Mouse (Mus musculus) heart, embryonic 13.5 days (tissue): ENCODE measurements around the gene Tshz2. TPM values are rescaled to one million over a fixed set of nuclear protein-coding genes. Genes with fewer than 3 reads are reported as not detected.

Experiments used
- ATAC-seq: fragments of 200-750 bp; cut with Nextera tagmentation; 2 replicates; pipeline ENCODE4 v1.8.0; 2017; ENCODE audit warnings: moderate TSS enrichment; ENCODE audit not compliant: insufficient number of reproducible peaks, low FRiP score, low TSS enrichment; ENCODE audit errors: extremely low read depth
- H3K27ac ChIP-seq: fragments of 300-500 bp; sonication (generic); replicated peaks from 2 replicates; pipeline ENCODE4 v1.5.1; 2015; ENCODE audit warnings: moderate library complexity, mild to moderate bottlenecking, inconsistent platforms
- H3K27me3 ChIP-seq: fragments of 300-500 bp; sonication (generic); replicated peaks from 2 replicates; pipeline ENCODE4 v1.6.1; 2015; ENCODE audit warnings: mild to moderate bottlenecking, inconsistent platforms
- H3K36me3 ChIP-seq: fragments of 300-500 bp; sonication (generic); 2 replicates; pipeline ENCODE4 v1.6.1; 2015; ENCODE audit warnings: mild to moderate bottlenecking, inconsistent platforms
- H3K4me1 ChIP-seq: fragments of 300-500 bp; sonication (generic); 2 replicates; pipeline ENCODE4 v1.6.1; 2015; ENCODE audit warnings: inconsistent platforms
- H3K4me2 ChIP-seq: fragments of 300-500 bp; sonication (generic); 2 replicates; pipeline ENCODE4 v1.6.1; 2015; ENCODE audit warnings: inconsistent platforms, mild to moderate bottlenecking, moderate library complexity
- H3K4me3 ChIP-seq: fragments of 300-500 bp; sonication (generic); 2 replicates; pipeline ENCODE4 v1.5.1; 2015; ENCODE audit warnings: moderate library complexity, mild to moderate bottlenecking, inconsistent platforms
- H3K9ac ChIP-seq: fragments of 300-500 bp; sonication (generic); 2 replicates; pipeline ENCODE4 v1.6.1; 2015; ENCODE audit warnings: inconsistent platforms, mild to moderate bottlenecking, moderate library complexity
- H3K9me3 ChIP-seq: fragments of 300-500 bp; sonication (generic); 2 replicates; pipeline ENCODE4 v1.6.1; 2016; ENCODE audit warnings: inconsistent platforms
- WGBS: fragments of 180-500 bp; shearing (Covaris S2); methylation state at CpG from one replicate; pipeline ENCODE4 v1.1.7; 2015; ENCODE audit warnings: mixed read lengths; 5-methylcytosine and 5-hydroxymethylcytosine counted together
- polyA plus RNA-seq: library from polyadenylated mRNA; unstranded; fragments of >200 nt; fragmentation: Nextera tagmentation; extraction: Ambion mirVana; gene quantifications from 2 replicates; pipeline ENCODE4 v1.2.1, GENCODE M21; 2015

Tshz2 gene
- polyA plus RNA-seq, 1 experiment from 2014 or later, result 4.1 TPM

DNA sequence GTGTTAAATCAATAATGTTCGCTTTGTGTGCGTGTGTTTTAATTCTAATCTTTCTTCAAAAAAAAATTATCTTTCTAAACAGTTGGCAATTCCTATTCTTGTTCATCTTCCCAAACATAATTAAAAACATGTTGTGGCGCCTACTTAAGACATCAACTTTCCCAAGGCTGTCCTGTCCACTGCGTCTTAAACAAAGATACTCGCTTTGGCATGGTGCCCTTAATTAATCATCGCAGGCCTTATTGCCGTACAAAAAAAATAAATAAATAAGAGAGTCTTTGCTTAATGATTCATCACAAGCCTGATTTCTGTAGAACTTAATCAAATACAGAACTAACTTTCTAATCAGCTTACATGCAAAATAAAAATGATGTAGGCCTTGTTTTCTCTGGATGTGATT lies 385.1 kb downstream of the Tshz2 start:
- WGBS, result 81% methylated on average over 7 of the region's 7 CpGs
- Histone ChIP-seq H3K9me3 (no peaks in the 10 kb centered on the region), H3K4me3 (no peak overlapping the region), H3K4me2 (no peak overlapping the region), H3K9ac (no peak overlapping the region), H3K36me3 (no peaks in the 10 kb centered on the region), H3K27ac (no peak overlapping the region), H3K4me1 (no peaks in the 10 kb centered on the region), H3K27me3 (no peaks in the 10 kb centered on the region)
- no peak for ATAC-seq

- no peaks in the 10 kb centered on the region for H3K36me3 ChIP-seq
- ATAC-seq, result no peak
- H3K4me3 ChIP-seq, result no peak overlapping the region
- no peak overlapping the region for H3K9ac ChIP-seq
- no peak overlapping the region for H3K4me2 ChIP-seq
- peaks cover 4% of the 10 kb centered on the region for H3K9me3 ChIP-seq
- no peaks in the 10 kb centered on the region for H3K27me3 ChIP-seq
- no peak overlapping the region for H3K27ac ChIP-seq
- H3K4me1 ChIP-seq, result no peaks in the 10 kb centered on the region
- 75% methylated on average over 5 of the region's 5 CpGs for WGBS
Measured at GRCm38 (mm10) chr2:170022953-170023352, 390.1 kb downstream of the Tshz2 start.

- no peak for ATAC-seq
- no peak overlapping the region for H3K4me2 ChIP-seq
- no peaks in the 10 kb centered on the region for H3K27me3 ChIP-seq
- peaks cover 7% of the 10 kb centered on the region for H3K9me3 ChIP-seq
- no peaks in the 10 kb centered on the region for H3K4me1 ChIP-seq
- H3K36me3 ChIP-seq, result no peaks in the 10 kb centered on the region
- no peak overlapping the region for H3K9ac ChIP-seq
- 80% methylated on average over 9 of the region's 9 CpGs for WGBS
- H3K27ac ChIP-seq, result no peak overlapping the region
- H3K4me3 ChIP-seq, result no peak overlapping the region
Measured at GRCm38 (mm10) chr2:170023741-170024140, 390.9 kb downstream of the Tshz2 start.

- Histone ChIP-seq H3K27me3 (no peaks in the 10 kb centered on the region), H3K4me3 (no peak overlapping the region), H3K9me3 (peaks cover 7% of the 10 kb centered on the region), H3K4me2 (no peak overlapping the region), H3K36me3 (no peaks in the 10 kb centered on the region), H3K9ac (no peak overlapping the region), H3K4me1 (no peaks in the 10 kb centered on the region), H3K27ac (no peak overlapping the region)
- 77% methylated on average over 8 of the region's 8 CpGs for WGBS
- ATAC-seq, result no peak
Measured at GRCm38 (mm10) chr2:170024939-170025338, 392.1 kb downstream of the Tshz2 start.

- Histone ChIP-seq H3K4me1 (no peaks in the 10 kb centered on the region), H3K9me3 (peaks cover 7% of the 10 kb centered on the region), H3K4me3 (no peak overlapping the region), H3K4me2 (no peak overlapping the region), H3K36me3 (no peaks in the 10 kb centered on the region), H3K27me3 (no peaks in the 10 kb centered on the region), H3K27ac (no peak overlapping the region), H3K9ac (no peak overlapping the region)
- 83% methylated on average over 6 of the region's 6 CpGs for WGBS
- ATAC-seq, result no peak
Measured at GRCm38 (mm10) chr2:170025896-170026295, 393.1 kb downstream of the Tshz2 start.

- WGBS, result 79% methylated on average over 7 of the region's 7 CpGs
- H3K36me3 ChIP-seq, result no peaks in the 10 kb centered on the region
- H3K27ac ChIP-seq, result no peak overlapping the region
- peaks cover 7% of the 10 kb centered on the region for H3K9me3 ChIP-seq
- ATAC-seq, result no peak
- no peaks in the 10 kb centered on the region for H3K4me1 ChIP-seq
- H3K4me3 ChIP-seq, result no peak overlapping the region
- H3K9ac ChIP-seq, result no peak overlapping the region
- H3K4me2 ChIP-seq, result no peak overlapping the region
- no peaks in the 10 kb centered on the region for H3K27me3 ChIP-seq
Measured at GRCm38 (mm10) chr2:170027837-170028236, 395.0 kb downstream of the Tshz2 start.

DNA sequence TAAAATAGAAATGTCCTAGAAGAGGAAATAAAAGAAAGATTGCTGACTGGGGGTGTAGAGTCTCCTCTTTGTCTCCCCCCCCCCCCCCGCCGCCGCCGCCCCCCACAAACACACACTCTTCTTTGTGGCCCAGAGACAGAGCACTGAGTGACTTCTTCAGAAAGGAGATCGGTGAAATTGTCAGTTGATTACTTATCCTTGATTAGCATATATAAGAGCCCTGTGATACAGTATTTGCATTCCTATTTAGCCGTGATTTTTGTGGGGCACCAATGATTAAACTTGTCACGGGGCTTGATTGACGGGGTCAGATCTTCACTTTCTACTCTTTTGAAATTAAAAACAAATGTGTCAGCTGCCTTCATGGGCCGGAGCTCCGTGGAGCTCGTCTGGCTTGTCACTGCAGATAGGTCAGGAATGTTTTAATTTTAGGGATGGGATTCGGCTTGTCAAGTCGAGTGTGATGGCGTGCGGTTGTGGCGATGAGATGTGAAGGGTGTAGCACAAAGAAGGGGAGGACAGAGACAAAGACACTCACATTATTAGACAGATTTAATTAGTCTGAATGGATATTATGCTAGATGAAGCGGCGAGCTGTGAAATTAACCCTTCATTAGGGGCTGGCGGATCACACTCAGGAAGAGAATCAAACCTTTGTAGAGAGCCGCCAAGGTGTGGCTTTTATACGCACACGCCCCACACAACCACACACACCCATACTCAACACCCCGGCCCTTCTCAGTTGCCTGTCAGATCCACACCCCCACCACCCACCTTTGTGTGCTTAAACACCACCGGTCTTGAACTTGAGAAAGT lies 395.9 kb downstream of the Tshz2 start:
- no peaks in the 10 kb centered on the region for H3K36me3 ChIP-seq
- no peak overlapping the region for H3K27ac ChIP-seq
- no peak for ATAC-seq
- no peak overlapping the region for H3K9ac ChIP-seq
- H3K4me3 ChIP-seq, result no peak overlapping the region
- H3K27me3 ChIP-seq, result no peaks in the 10 kb centered on the region
- H3K4me2 ChIP-seq, result no peak overlapping the region
- peaks cover 7% of the 10 kb centered on the region for H3K9me3 ChIP-seq
- no peaks in the 10 kb centered on the region for H3K4me1 ChIP-seq
- 72% methylated on average over 24 of the region's 24 CpGs for WGBS

DNA sequence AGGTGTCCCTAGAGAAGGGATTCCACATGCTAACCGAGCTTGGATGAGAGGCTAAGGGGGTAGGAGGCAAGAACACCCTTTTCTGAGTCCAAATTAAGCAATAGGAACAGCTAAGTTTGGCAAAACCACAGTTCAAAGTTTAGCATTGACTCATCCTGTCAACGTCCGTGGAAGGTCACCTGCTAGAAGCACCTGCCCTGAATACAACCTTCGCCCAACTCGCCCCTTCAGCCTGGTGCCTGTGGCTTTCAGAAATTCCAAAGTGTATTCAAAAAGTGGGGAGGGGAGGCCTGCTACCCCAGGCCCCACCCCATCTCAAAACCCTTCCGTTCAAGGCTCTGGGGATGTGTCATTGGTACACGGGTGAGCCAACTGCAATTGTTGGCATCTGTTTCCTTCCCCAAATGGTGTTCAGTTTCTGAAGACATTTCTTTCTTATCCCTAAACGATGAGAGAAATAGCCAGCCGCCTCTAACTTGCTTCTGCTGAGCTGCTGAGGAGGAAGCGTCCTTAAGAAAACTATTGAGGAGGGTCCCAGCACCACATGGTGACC lies 396.6 kb downstream of the Tshz2 start:
- H3K9me3 ChIP-seq, result peaks cover 7% of the 10 kb centered on the region
- H3K4me3 ChIP-seq, result no peak overlapping the region
- ATAC-seq, result no peak
- 80% methylated on average over 10 of the region's 10 CpGs for WGBS
- H3K27ac ChIP-seq, result no peak overlapping the region
- no peaks in the 10 kb centered on the region for H3K27me3 ChIP-seq
- H3K4me1 ChIP-seq, result no peaks in the 10 kb centered on the region
- H3K4me2 ChIP-seq, result no peak overlapping the region
- no peak overlapping the region for H3K9ac ChIP-seq
- no peaks in the 10 kb centered on the region for H3K36me3 ChIP-seq

DNA sequence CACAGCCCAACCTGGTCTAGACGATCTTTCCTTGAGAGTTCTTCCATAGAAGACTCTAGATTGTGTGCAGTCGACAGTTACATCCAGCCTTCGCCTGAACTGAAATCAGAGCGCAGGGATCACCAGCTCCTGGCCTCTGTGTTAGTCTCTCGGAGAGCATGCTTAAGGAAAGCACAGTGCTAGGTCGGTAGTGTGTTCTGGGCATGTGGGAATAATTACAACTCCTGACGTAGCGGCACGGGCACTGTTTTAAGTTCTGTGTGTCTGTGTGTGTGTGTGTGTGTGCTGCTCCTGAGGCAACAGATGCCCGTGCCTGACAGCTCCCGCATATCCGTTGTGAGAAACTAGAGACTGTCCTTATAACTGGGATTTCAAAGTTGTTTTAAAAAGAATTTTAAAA lies 398.4 kb downstream of the Tshz2 start:
- no peaks in the 10 kb centered on the region for H3K36me3 ChIP-seq
- peaks cover 7% of the 10 kb centered on the region for H3K9me3 ChIP-seq
- H3K9ac ChIP-seq, result no peak overlapping the region
- no peak overlapping the region for H3K4me3 ChIP-seq
- ATAC-seq, result no peak
- 83% methylated on average over 12 of the region's 12 CpGs for WGBS
- no peak overlapping the region for H3K27ac ChIP-seq
- no peaks in the 10 kb centered on the region for H3K27me3 ChIP-seq
- no peaks in the 10 kb centered on the region for H3K4me1 ChIP-seq
- H3K4me2 ChIP-seq, result no peak overlapping the region

- H3K27me3 ChIP-seq, result no peaks in the 10 kb centered on the region
- peaks cover 7% of the 10 kb centered on the region for H3K9me3 ChIP-seq
- ATAC-seq, result no peak
- H3K36me3 ChIP-seq, result no peaks in the 10 kb centered on the region
- no peaks in the 10 kb centered on the region for H3K4me1 ChIP-seq
- H3K9ac ChIP-seq, result no peak overlapping the region
- H3K4me3 ChIP-seq, result no peak overlapping the region
- H3K27ac ChIP-seq, result no peak overlapping the region
- WGBS, result 74% methylated on average over 8 of the region's 8 CpGs
- H3K4me2 ChIP-seq, result no peak overlapping the region
Measured at GRCm38 (mm10) chr2:170031872-170032271, 399.1 kb downstream of the Tshz2 start.

- H3K9ac ChIP-seq, result no peak overlapping the region
Measured at GRCm38 (mm10) chr2:170033219-170033618, 400.4 kb downstream of the Tshz2 start.

DNA sequence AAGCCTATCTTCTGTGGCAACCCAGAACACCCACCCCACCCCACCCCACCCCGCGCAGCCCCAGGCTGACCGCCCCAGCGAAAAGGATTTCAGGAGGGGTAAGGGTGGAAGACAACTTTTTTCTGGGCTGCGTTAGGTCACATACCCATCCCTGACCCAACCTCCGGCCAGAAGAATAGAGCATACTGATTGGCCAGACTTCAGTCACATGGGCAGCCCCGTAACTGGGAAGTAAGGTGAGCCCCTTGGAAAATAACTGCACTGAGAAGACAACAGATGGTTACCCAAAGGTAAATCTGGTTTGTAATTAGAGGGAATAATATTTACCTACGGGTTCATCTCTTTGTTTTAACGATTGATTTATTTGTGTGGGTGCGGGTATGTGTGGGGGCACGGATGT lies 402.0 kb downstream of the Tshz2 start:
- Histone ChIP-seq H3K27me3 (no peaks in the 10 kb centered on the region), H3K4me1 (no peaks in the 10 kb centered on the region), H3K9ac (no peak overlapping the region), H3K4me2 (no peak overlapping the region), H3K9me3 (no peaks in the 10 kb centered on the region), H3K4me3 (no peak overlapping the region), H3K36me3 (no peaks in the 10 kb centered on the region), H3K27ac (no peak overlapping the region)
- ATAC-seq, result no peak
- 92% methylated on average over 11 of the region's 11 CpGs for WGBS

More at GRCm38 (mm10) chr2:170033219-170033618, 400.4 kb downstream of the Tshz2 start:
- no peak overlapping the region for H3K4me3 ChIP-seq
- no peaks in the 10 kb centered on the region for H3K36me3 ChIP-seq
- no peak for ATAC-seq
- no peaks in the 10 kb centered on the region for H3K27me3 ChIP-seq
- no peak overlapping the region for H3K27ac ChIP-seq
- H3K9me3 ChIP-seq, result 0 out of 2 replicates have a peak, but pooled peaks cover under 1% of the 10 kb centered on the region
- no peak overlapping the region for H3K4me2 ChIP-seq
- H3K4me1 ChIP-seq, result no peaks in the 10 kb centered on the region
- 59% methylated on average over 5 of the region's 5 CpGs for WGBS
